Mouse (Mus musculus) cortical plate, adult 2 months (tissue): ENCODE measurements around the gene Anks1b. TPM values are rescaled to one million over a fixed set of nuclear protein-coding genes. Genes with fewer than 3 reads are reported as not detected.

Source experiments
- H3K27ac ChIP-seq: fragments of 200-500 bp; 2 replicates; pipeline ENCODE4 v1.5.1; 2012; ENCODE audit warnings: low read length, control low read depth, inconsistent platforms; ENCODE audit not compliant: insufficient read depth
- H3K4me1 ChIP-seq: fragments of 200-500 bp; 2 replicates; pipeline ENCODE4 v1.6.1; 2011; ENCODE audit warnings: low read length; ENCODE audit not compliant: control insufficient read depth, insufficient read depth
- H3K4me3 ChIP-seq: fragments of 200-500 bp; 2 replicates; pipeline ENCODE4 v1.5.1; 2011; ENCODE audit warnings: mild to moderate bottlenecking, low read length, control low read depth; ENCODE audit not compliant: insufficient read depth
- CTCF ChIP-seq: fragments of 200-500 bp; IDR thresholded peaks from 2 replicates; pipeline ENCODE4 v1.5.1; 2011; ENCODE audit warnings: mild to moderate bottlenecking, control low read depth, low read length; ENCODE audit not compliant: insufficient read depth; ENCODE audit errors: extremely low read depth
- POLR2A ChIP-seq: fragments of 200-500 bp; IDR thresholded peaks from 2 replicates; pipeline ENCODE4 v1.6.1; 2011; ENCODE audit warnings: mild to moderate bottlenecking, low read length, control low read depth; ENCODE audit not compliant: insufficient read depth; ENCODE audit errors: extremely low read depth
- polyA plus RNA-seq: library from polyadenylated mRNA; depleted of rRNA; stranded (reverse); fragments of >200 nt; gene quantifications from 2 replicates; pipeline ENCODE4 v1.2.3, GENCODE M21; 2012

Anks1b gene
- polyA plus RNA-seq, 1 experiment: 238 TPM

DNA sequence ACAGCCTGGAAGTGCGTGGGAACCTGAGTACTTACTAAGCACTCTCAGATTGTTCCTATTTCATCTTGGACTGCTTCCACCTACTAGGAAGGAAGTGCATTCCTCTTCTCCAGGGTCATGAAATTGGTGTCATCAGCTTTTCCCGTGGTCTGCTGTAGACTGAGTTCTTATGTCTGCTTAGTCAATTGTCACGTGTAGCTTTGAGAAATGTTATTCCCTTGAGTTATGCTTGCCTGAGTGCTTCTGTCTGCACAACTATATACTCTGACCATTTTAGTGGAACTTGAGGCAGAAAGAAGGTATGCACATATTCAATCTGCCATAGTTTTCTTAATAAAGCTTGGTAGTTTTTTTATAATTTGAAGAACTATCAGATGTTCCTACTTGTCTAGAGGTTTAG lies 243.6 kb downstream of the Anks1b start:
- H3K27ac ChIP-seq: no peak overlapping the region
- H3K4me3 ChIP-seq: no peak overlapping the region

DNA sequence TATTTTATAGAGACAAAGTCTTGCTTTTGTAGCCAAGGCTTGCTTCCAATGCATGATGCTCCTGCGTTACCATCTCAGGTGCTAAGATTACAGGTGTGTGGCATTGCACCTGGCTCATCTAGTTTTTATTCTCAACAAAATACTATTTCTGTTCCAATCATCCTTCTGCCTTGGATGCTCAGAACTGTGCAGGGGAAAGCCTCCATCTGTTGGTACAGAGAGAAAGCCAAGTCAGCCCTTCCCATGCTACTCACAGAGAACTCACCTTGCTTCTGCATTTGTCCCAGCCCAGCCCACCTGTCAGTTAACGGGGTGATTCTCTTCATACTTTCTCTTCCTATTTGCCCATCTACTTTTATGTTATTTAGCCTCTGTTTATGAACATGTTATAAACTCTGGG lies 244.5 kb downstream of the Anks1b start:
- Histone ChIP-seq H3K4me3 (no peak overlapping the region), H3K4me1 (no peaks in the 10 kb centered on the region; the same call in 1 of the 2 replicates), H3K27ac (no peak overlapping the region)
- no peak for TF ChIP-seq CTCF
- no peak for TF ChIP-seq POLR2A

More for the DNA sequence above, 243.6 kb downstream of the Anks1b start:
- TF ChIP-seq POLR2A (no peak), CTCF (no peak)
- no peaks in the 10 kb centered on the region; the same call in 1 of the 2 replicates for H3K4me1 ChIP-seq

- Histone ChIP-seq H3K4me3 (no peak overlapping the region), H3K27ac (no peak overlapping the region), H3K4me1 (no peaks in the 10 kb centered on the region)
- TF ChIP-seq CTCF (no peak), POLR2A (no peak)
Observed at GRCm38 (mm10) chr10:90137538-90137937, 264.2 kb downstream of the Anks1b start.

- H3K27ac ChIP-seq: no peak overlapping the region
- no peak overlapping the region for H3K4me3 ChIP-seq
- TF ChIP-seq POLR2A: no peak
- no peak for TF ChIP-seq CTCF
- no peaks in the 10 kb centered on the region for H3K4me1 ChIP-seq
Observed at GRCm38 (mm10) chr10:90140947-90141346, 267.6 kb downstream of the Anks1b start.

GRCm38 (mm10) chr10:90144444-90144843 lies 271.1 kb downstream of the Anks1b start:
- TF ChIP-seq POLR2A (no peak), CTCF (no peak)
- no peaks in the 10 kb centered on the region for H3K4me1 ChIP-seq
- H3K27ac ChIP-seq: no peak overlapping the region
- H3K4me3 ChIP-seq: no peak overlapping the region

DNA sequence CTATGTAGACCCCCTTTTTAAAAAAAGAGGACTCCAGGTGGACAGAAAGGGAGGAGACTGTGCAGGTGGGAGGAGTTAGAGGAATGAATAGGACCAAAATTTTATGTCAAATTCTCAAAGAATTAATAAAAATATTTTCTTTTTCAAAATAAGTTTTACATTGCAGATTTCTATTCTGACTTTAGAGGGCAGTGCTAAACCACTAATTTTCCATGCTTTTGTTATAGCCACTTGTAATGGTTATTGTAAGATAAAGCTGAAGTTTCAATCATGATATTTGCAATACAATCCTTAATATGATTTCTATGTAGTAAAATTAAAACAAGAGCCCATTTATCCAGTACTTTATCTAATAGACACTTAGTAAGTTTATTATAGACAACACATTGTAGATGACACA lies 278.2 kb downstream of the Anks1b start:
- Histone ChIP-seq H3K4me3 (no peak overlapping the region), H3K4me1 (no peaks in the 10 kb centered on the region), H3K27ac (no peak overlapping the region)
- TF ChIP-seq POLR2A (no peak), CTCF (no peak)

- no peak overlapping the region for H3K4me3 ChIP-seq
- no peak overlapping the region for H3K27ac ChIP-seq
- no peaks in the 10 kb centered on the region for H3K4me1 ChIP-seq
- no peak for TF ChIP-seq CTCF
- TF ChIP-seq POLR2A: no peak
Observed at GRCm38 (mm10) chr10:90169941-90170580, 296.8 kb downstream of the Anks1b start.

- H3K4me3 ChIP-seq: no peak overlapping the region
- TF ChIP-seq CTCF: no peak
- TF ChIP-seq POLR2A: no peak
- H3K27ac ChIP-seq: no peak overlapping the region
- no peaks in the 10 kb centered on the region for H3K4me1 ChIP-seq
Observed at GRCm38 (mm10) chr10:90190366-90190765, 317.1 kb downstream of the Anks1b start.

DNA sequence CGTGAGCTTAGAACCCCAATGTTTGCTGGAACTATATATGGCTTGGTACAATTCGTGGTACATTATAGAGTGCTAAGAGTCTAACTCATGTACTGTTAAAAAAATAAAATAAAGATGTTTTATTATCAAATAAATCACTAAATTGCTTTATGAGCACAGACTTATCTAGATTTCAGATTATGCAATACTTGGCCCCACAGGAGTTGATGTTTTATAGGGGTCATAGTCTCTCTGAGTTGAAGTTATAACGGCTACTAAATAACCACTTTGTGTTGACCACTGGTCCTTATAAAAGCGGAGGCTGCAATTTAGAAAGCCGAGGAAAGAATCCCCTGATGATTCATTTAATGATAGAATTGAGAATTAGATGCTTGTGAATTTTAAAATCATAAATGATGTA lies 323.6 kb downstream of the Anks1b start:
- no peak overlapping the region for H3K4me3 ChIP-seq
- H3K27ac ChIP-seq: no peak overlapping the region
- TF ChIP-seq CTCF (no peak), POLR2A (no peak)
- H3K4me1 ChIP-seq: no peaks in the 10 kb centered on the region

DNA sequence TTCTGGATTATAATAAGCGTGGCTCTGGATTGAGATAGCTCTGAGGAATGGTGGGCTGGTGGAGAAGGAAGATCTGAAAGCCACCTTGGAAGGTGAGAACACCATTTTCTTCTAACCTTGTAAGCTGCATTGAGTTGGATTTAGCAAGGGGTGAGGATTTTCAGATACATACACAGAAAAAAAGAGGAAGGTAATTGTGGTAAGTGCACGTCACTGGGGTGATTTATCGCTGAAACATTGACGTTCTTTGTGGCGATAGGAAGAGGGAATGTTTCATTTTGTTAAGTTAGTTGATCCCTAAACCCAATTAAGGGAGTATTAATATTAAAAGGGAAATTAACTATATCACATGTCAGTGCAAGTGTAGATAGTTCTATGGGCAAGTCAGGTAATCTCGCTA lies 336.7 kb downstream of the Anks1b start:
- TF ChIP-seq POLR2A (no peak), CTCF (no peak)
- Histone ChIP-seq H3K4me1 (no peaks in the 10 kb centered on the region), H3K4me3 (no peak overlapping the region), H3K27ac (no peak overlapping the region)

- H3K27ac ChIP-seq: no peak overlapping the region
- no peak overlapping the region for H3K4me3 ChIP-seq
- no peaks in the 10 kb centered on the region for H3K4me1 ChIP-seq
- no peak for TF ChIP-seq POLR2A
- no peak for TF ChIP-seq CTCF
Observed at GRCm38 (mm10) chr10:90220470-90220869, 347.2 kb downstream of the Anks1b start.
